Mouse (Mus musculus) cerebellum, postnatal 14 days (tissue): Measurements from ENCODE around the gene Pdk2.

ENCODE experiments used
- DNase-seq, 2 experiments: peaks; one replicate each; pipeline ENCODE4 v3.0.0; 2021; ENCODE audit warnings: mixed read lengths in 2 of 2

The Pdk2 gene

GRCm38 (mm10) chr11:95001584-95002347, 39.4 kb downstream of the Pdk2 start:
- DNase-seq, result peak in 1 of 2 experiments; percentile 11

GRCm38 (mm10) chr11:95001058-95001457, 40.1 kb downstream of the Pdk2 start:
- peak; percentile 91 to 92 for DNase-seq

DNA sequence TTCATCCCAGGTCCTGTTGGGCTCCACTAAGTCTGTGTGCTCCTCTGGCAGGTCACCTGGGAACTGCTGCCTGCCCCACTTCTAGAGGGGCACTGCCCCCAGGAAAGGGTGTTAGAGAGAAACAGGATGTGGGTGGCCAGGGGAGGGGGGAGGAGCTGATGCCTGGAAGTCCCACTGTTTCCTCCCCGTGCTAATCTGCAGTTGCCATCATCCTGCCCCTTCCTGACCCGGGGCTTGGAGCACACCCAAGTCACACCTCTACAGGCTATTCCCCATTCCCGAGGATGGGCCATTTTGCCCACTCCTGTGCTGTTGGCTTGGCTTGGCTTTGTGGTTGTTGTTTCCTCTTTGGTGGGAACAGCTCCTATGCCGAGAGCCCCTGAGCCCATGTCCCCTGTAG, 40.6 kb downstream of the Pdk2 start:
- DNase-seq, result peak; percentile 49 to 68

GRCm38 (mm10) chr11:95000128-95000527, 41.0 kb downstream of the Pdk2 start:
- DNase-seq, result no peak

DNA sequence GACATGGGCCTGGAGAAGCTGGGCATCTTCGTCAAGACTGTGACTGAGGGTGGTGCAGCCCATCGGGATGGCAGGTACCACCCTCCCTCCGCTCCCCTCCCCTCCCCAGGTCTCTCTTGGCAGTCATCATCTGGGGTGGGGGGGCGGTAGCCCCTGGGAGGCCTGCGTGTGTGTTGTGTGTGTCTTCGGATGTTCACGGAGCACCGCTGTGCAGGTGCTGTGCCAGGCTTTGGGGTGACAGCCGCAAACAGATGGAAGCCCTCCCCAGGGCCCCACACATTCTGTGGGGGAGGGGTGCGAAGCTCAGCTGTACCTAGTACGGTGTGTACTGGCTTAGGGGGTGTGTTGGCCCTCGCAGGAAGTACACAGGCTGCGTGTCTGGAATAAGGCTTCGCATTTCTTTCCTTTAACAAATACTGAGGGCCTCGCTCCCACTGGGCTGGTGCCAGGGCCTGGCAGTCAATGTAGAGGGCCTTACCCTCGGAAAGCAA, 43.1 kb downstream of the Pdk2 start:
- DNase-seq, result peak; percentile 59 to 63

DNA sequence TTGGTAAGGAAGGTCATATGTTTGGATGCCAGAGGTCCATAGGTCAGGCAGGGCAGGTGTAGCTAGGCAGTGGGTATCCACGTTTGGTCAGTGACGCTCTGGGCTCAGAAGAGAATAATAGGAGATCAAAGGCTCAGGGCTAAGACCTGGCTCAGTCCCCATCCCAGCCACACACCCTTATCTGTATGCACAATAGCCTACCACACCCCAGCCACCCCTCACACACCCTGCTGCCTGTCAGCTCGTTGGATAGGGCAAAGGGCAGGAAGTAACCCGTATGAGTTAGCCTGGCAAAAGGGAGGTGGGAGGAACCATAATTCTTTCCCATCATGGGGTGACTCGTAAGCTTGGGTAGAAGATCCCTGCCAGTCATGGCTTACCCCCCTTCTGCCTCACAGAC, 43.6 kb downstream of the Pdk2 start:
- DNase-seq, result no peak

- no peak for DNase-seq
Observed at GRCm38 (mm10) chr11:94996984-94997383, 44.2 kb downstream of the Pdk2 start.

- peak in 1 of 2 experiments; percentile 57 for DNase-seq
Observed at GRCm38 (mm10) chr11:94996101-94996500, 45.1 kb downstream of the Pdk2 start.

DNA sequence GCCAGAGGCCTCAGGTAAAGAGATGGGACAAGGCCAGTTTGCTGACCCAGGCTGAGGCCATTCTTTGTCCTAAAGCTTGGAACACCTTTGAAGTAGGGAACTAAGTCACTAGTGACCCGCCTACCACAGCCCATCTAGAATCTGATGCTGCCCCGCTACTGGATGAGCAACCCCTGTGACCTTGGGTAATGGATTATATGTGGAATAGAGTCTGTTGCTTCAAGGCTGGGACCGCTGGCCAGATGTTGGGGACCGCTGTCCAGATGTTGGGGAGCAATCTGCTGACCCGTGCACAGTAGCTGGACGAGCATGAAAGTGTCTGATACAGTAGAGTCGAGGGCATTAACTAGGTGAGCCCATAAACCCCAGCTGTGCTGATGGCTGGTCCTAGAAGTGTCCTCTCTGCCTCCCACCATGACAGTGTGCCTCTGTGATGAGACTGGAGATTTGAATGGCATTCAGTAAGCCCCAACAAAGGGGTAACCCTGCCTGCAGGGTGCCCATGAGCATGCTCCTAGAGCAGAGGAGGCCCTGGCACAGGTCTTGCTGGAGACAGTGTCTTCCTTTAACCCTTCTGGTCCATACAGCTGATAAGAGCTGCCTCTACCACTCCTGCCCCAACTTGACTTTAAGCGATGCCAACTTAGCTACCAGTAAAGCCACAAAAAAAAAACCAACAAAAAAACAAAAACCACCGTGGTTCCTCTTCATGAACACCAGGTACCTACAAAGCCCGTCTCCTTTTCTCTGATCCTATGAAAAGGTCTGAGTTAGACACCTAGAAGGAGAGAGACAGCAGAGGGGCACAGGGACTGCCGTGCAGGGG, 46.0 kb downstream of the Pdk2 start:
- DNase-seq, result no peak

GRCm38 (mm10) chr11:94994208-94994814, 46.8 kb downstream of the Pdk2 start:
- DNase-seq, result peak in 1 of 2 experiments; percentile 49

DNA sequence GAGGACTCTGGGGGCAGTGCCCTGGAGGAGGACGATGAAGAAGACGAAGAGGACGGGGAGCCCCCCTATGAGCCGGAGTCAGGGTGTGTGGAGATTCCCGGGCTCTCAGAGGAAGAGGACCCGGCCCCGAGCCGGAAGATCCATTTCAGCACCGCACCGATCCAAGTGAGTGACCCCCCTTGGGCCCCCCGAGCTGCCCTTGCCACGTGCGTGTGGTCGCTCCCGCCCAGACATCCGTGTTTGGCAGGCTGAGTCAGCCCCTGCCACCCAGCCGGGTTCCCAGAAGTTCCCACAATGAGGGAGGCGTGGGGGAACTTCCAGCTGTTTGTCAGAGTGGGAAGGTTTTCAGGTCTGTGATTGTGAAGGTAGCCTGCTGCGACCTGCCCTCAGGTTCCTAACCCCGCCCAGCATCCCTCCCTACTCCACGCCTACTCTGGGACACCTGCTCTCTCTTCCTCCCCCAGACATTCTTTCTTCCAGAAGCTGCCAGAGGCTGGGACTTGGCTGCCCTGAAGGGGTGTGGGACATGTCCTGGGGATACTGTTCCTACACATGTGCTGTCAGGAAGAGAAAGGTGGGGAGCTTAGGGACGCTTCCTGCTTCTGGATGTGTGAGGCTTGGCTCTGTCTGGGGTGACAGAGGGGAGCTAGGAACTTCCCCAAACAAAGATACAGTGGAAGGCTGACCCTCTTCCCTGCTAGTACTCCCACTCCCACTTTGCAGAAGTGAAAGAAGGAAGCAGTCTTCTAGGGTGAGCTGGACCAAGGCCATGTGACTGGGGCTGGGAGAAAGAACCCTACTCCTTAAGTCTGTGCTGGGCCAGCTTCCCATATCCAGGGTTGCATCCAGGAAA, 48.2 kb downstream of the Pdk2 start:
- DNase-seq, result peak; percentile 42 to 49

DNA sequence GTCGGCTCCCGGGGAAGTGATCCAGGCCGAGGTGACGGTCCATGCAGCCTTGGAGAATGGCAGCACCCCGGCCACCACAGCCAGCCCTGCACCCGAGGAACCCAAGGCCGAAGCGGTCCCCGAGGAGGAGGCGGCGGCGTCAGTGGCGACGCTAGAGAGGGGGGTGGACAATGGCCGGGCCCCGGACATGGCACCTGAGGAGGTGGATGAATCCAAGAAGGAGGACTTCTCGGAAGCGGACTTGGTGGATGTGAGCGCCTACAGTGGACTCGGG, 48.7 kb downstream of the Pdk2 start:
- no peak for DNase-seq

- peak; percentile 64 to 67 for DNase-seq
Observed at GRCm38 (mm10) chr11:94991641-94992479, 49.3 kb downstream of the Pdk2 start.

DNA sequence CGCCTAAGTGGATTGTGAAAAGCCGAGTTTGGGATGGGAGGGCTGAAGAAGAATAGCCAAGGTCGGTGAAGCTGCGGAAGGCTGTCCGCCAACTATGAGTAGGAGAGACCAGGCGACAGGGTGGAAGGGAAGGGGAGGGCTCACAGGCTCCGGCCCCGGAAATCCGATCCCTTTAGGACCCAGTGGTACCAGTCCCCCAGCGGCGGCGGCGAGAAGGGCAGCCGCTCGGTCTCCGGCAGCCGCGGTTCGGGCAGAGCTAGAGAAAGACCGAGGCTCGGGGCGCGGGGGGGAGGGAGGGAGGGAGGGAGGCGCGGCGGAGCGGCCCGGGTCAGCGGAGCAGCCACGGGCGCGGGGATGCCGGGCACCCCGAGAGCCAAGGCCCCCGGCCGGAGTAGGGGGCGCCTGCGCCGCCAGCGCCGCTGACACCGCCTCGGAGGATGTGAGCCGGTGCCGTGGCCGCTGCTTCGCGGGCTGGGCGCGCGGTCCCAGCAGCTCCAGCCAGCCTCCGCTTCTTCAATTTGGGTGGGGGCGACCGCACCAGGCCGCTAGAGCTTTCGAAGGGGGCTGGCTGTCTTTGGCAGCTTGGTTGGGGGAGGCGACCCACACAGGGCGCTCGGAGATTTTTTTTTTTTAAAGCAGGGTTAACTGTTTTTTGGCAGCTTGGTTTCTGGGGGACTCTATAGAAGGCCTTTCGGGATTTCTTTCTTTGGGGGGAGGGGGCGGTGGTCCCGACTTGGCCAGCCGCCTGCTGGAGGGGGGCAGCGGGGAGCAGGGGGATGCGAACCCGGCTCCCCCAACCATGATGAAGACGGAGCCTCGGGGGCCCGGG, 50.2 kb downstream of the Pdk2 start, which contains the start of gene Ppp1r9b:
Ppp1r9b (plus strand) TSS at position 287 of the 829 bp plus-strand sequence.
- DNase-seq, result peak; percentile 96

DNA sequence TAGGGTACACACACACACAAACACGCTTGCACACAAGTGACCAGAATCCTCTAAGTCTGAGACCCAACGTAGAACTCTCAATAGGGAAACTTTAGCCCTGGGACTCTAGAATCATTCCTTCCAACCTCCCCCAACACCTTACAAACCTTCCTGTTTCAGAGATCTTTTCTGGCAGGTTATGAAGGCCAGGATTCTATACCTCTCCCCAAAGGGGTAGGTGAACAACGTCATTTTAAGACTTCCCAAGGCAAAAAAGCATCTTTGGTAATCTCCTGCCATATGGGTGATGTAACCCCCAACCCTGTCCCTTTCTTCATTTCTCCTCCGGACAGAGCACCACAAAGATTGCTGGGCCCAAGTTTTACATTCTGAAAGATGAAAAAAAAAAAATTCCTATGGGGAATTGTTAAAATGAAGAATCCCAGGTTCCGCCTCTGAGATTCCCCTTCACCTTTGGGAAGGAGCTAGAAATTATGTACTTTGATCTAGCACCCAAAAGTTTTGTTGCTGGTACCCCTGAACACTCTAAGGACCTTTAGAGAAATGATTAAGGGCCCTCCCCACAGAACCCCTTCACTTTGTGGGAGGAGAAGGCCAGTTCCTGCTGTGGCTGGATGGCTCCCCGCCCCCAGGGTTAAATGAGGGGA, 50.9 kb downstream of the Pdk2 start:
- DNase-seq, result no peak

GRCm38 (mm10) chr11:94989562-94990017, 51.6 kb downstream of the Pdk2 start:
- DNase-seq, result peak; percentile 87 to 88

- peak; percentile 38 to 60 for DNase-seq
Observed at GRCm38 (mm10) chr11:94988780-94989561, 52.2 kb downstream of the Pdk2 start.

DNA sequence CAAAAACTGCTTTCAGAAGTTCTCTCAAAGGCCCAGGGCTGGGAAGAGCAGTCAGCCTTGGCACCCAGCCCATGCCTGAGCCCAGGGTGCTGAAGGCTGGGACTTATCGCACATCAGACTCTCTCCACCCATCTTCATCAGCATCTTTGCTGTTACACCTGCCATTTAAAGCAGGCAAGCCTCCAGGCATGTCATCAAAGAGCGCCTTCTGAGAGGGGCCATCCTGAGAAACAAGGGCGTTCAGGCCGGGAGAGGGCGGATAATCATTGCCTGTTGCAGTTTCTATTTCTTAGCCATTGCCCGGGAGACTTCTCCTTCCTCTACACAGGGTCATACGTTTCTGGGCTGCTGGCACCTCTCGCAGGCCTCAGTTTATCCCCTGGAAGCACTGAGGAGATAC, 53.3 kb downstream of the Pdk2 start:
- DNase-seq, result peak; percentile 28 to 39

DNA sequence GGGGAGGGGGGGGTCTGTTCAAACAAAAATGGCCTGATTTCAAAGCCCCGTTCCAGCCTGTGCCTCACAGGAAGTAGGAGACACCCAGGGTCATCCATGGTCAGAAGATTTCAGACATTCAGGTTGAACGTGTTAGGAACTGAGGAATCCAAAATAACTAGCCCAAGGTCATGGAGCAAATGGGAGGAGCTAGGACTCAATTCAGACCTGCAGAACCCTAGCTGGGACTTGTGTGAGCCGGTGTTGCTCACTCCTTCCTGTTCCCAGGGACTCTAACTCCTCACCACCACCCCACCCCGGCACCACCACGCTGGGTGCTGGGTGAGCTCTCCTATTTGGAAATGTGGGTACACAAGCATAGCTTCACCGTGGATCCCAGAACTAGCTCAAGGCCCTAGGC, 53.8 kb downstream of the Pdk2 start:
- DNase-seq, result peak; percentile 6 to 12
